Mouse (Mus musculus) brain, adult 2 months (tissue): ENCODE data around the gene Hdac11.
A peak's percentile ranks its signal among the peaks of the same experiment; 100 is the strongest.

Experiments
- DNase-seq: peaks from one replicate; pipeline ENCODE4 v3.0.0; 2011; ENCODE audit warnings: low read depth, low spot score

Hdac11 gene

GRCm38 (mm10) chr6:91169129-91169528 lies 12.7 kb downstream of the Hdac11 start:
- DNase-seq = no peak

- DNase-seq = no peak
Measured at GRCm38 (mm10) chr6:91171396-91171895, 15.0 kb downstream of the Hdac11 start.

GRCm38 (mm10) chr6:91172381-91172780 lies 15.9 kb downstream of the Hdac11 start:
- no peak for DNase-seq

DNA sequence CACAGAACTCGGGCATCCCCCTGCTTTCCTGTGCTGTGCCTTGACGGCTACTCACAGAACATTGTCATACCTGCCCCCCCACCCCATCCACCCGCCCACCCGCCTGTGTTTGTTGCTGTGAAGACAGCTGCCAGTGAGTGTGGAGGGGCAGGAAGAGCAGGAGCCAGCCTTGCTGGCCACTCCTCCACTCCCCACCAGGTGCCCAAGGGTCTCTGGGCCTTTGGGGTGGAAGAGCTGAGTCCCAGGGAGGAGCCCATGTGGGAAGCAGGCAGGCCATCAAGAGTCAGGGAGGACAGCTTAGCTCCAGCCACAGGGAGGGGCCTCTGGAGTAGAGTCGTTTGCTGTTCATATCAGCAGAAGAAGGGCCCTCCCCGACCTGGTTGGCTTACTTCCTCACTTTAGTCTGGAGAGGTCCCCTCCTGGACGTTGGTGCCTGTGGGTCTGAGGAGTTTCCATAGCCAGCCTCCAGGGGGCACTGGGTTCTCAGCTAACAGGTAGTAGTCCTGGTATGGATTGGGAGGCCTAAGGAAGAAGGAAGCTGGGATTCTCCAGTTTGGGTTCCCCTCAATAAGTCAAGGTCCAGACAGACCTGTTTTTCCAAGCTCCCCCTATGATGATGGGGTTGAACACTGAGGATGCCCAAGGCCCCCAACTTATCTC lies 16.9 kb downstream of the Hdac11 start:
- DNase-seq = peak; percentile 68

GRCm38 (mm10) chr6:91174211-91174610 lies 17.7 kb downstream of the Hdac11 start:
- DNase-seq = no peak

- DNase-seq = peak; percentile 47
Measured at GRCm38 (mm10) chr6:91180767-91181171, 24.3 kb downstream of the Hdac11 start.

DNA sequence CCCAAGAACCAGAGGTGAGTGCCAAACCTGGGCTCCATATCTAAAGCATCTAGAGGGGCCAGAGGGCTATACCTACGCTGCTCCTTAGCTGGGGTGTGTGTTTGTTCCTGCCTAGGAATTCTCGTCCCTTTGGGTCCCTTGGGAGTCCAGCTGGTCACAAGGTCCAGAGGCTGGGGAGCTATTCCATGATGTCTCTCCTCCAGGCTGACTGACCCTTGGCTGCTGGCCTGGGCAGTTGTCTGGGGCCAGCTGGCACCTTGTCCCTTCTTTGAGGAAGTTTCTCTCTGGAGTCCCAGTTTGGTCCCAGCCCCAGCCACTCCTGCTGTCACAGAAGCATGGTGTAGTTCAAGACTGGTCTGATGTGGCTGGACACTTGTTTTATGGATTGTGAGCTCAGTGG lies 24.9 kb downstream of the Hdac11 start:
- DNase-seq = no peak

GRCm38 (mm10) chr6:91182075-91182490 lies 25.6 kb downstream of the Hdac11 start:
- DNase-seq = no peak

GRCm38 (mm10) chr6:91183041-91183440 lies 26.6 kb downstream of the Hdac11 start:
- DNase-seq = no peak

GRCm38 (mm10) chr6:91183980-91184379 lies 27.5 kb downstream of the Hdac11 start:
- DNase-seq = no peak

- DNase-seq = no peak
Measured at GRCm38 (mm10) chr6:91184776-91185175, 28.3 kb downstream of the Hdac11 start.

- no peak for DNase-seq
Measured at GRCm38 (mm10) chr6:91185502-91185901, 29.0 kb downstream of the Hdac11 start.

DNA sequence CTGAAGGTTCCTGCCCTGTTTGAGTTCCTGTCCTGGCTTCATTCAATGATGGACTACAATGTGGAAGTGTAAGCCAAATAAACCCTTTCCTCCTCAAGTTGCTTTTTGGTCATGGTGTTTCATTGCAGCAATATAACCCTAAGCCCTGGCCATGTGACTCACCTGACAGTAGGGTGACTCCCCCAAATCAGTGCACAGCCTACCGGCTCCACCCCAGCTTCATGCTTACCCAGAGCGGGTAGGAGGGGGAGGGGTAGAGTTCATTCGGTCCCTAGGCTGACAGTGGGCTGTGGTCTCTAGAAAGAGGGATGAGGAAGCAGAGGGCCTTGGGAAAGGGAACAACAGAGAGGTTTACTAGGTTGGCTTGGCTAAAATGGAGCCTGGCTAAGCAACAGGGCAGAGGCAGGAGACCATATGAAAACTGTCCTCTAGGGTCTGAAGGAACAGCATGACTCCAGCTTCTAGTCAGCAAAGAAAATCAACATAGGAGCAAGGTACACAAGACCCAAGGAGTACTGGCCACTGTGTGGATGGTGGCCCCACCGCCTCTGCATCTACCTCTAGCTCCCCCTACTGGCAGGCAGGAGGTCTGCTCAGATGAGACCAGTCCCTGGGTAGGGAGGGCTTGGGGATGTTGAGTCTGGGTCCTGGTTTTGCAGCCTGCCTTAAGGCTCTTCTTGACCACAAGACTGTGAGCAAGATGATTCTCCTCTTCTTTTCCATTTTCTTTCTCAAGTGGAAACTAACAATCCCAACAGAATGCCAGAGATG lies 29.9 kb downstream of the Hdac11 start:
- DNase-seq = peak; percentile 31

GRCm38 (mm10) chr6:91186934-91187333 lies 30.5 kb downstream of the Hdac11 start:
- DNase-seq = peak; percentile 29

DNA sequence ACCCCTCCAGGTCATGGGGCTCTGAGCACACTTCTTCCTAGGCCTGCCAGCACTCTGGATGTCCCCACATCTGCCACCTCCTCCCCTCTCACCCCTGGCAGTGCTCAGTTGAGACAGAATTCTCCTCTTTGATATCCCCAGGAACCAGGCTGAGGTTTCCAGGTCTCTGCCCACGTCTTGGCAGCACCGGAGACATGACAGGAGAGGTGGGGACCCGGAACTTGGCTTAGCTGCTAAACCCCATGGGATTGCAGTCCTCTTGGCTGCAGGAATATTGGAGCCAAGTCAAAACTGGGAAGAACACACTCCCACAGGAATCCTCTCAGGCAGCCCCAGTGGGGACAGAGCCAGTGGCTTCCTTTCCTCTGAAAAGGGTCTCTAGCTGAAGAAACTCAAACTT lies 31.4 kb downstream of the Hdac11 start:
- DNase-seq = no peak

- DNase-seq = peak; percentile 40
Measured at GRCm38 (mm10) chr6:91189971-91190370, 33.5 kb downstream of the Hdac11 start.

GRCm38 (mm10) chr6:91191465-91191864 lies 35.0 kb downstream of the Hdac11 start:
- DNase-seq = no peak

DNA sequence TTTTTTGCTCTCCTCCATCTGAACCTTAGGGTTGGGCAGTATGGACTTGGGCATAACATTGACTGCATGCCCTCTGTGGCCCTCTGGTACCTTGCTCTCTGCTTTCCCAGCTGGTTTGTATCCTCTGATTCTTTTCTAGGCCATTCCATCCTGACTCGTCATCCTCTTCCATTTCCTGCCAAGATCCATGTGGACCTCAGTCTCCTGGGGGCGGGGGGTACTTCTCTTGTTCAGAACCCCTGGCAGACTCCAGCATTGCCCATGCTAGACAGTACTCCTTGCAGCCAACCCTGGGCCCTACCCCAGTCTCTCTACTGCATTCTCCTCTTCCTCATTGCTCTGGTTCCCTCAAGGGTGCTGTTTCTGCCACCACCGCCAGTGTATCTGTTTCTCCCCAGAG lies 36.0 kb downstream of the Hdac11 start:
- DNase-seq = no peak

DNA sequence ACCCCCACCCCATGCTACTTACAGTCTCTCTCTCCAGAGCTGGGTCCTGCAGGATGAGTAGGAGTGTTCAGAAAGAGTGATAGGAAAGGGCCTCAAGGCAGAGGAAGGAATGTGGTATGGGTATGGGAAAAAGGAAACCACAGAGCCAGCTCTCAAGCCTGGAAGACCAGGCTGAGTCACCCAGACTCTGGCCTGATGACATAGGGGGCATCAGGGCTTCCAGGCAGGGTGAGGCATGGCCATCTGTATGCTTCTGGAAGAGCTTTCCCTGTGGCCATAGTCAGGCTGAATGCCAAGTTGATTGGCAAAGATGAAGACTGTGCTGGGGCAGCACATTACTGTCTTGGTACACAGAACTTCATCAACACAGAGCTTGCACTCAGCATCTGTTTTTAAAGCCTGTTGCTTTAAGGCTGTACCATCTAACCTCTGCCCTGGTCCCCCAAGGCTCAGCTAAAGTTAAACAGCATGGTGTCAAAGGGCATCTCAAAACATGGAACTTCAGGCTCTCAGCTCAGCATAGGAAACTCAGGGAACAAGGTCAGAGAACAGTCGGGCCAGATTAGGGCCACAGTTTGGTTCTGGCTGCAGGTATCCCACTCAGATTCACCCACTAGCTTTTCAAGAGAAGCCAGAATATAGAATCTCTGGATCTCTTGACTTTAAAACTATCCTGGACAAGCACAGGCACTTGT lies 36.5 kb downstream of the Hdac11 start:
- no peak for DNase-seq

- DNase-seq = no peak
Measured at GRCm38 (mm10) chr6:91198456-91198855, 42.0 kb downstream of the Hdac11 start.

GRCm38 (mm10) chr6:91200429-91201188 lies 44.1 kb downstream of the Hdac11 start:
- DNase-seq = peak; percentile 85
